Mouse (Mus musculus) embryonic facial prominence, embryonic 14.5 days (tissue): ENCODE measurements around the gene Slc2a8. TPM values are rescaled to one million over a fixed set of nuclear protein-coding genes. Genes with fewer than 3 reads are reported as not detected.

Source experiments
- ATAC-seq: fragments of 200-750 bp; cut with Nextera tagmentation; 2 replicates; pipeline ENCODE4 v1.8.0; 2017; ENCODE audit warnings: low read depth, moderate number of reproducible peaks, moderate TSS enrichment
- DNase-seq: peaks from one replicate; pipeline ENCODE4 v3.0.0-alpha.2; 2015; ENCODE audit warnings: low spot score
- H3K27ac ChIP-seq: fragments of 300-500 bp; sonication (generic); replicated peaks from 2 replicates; pipeline ENCODE4 v1.5.1; 2014; ENCODE audit warnings: low read depth, mild to moderate bottlenecking, low read length, moderate library complexity
- H3K27me3 ChIP-seq: fragments of 300-500 bp; sonication (generic); replicated peaks from 2 replicates; pipeline ENCODE4 v1.6.1; 2014; ENCODE audit warnings: low read length; ENCODE audit not compliant: control insufficient read depth, insufficient read depth
- H3K36me3 ChIP-seq: fragments of 300-500 bp; sonication (generic); 2 replicates; pipeline ENCODE4 v1.6.1; 2014; ENCODE audit warnings: low read length, mixed read lengths; ENCODE audit not compliant: control insufficient read depth, insufficient read depth
- H3K4me1 ChIP-seq: fragments of 300-500 bp; sonication (generic); 2 replicates; pipeline ENCODE4 v1.6.1; 2014; ENCODE audit warnings: antibody characterized with exemption, low read length; ENCODE audit not compliant: control insufficient read depth, insufficient read depth
- H3K4me2 ChIP-seq: fragments of 300-500 bp; sonication (generic); 2 replicates; pipeline ENCODE4 v1.6.1; 2014; ENCODE audit warnings: low read depth, mild to moderate bottlenecking, low read length, moderate library complexity, mixed read lengths
- H3K4me3 ChIP-seq: fragments of 300-500 bp; sonication (generic); 2 replicates; pipeline ENCODE4 v1.5.1; 2014; ENCODE audit warnings: low read depth, mild to moderate bottlenecking, low read length
- H3K9ac ChIP-seq: fragments of 300-500 bp; sonication (generic); 2 replicates; pipeline ENCODE4 v1.6.1; 2014; ENCODE audit warnings: low read depth, mild to moderate bottlenecking, low read length, moderate library complexity, mixed read lengths
- H3K9me3 ChIP-seq: fragments of 300-500 bp; sonication (generic); 2 replicates; pipeline ENCODE4 v1.6.1; 2016; ENCODE audit warnings: low read length; ENCODE audit not compliant: control insufficient read depth
- WGBS: fragments of 180-500 bp; shearing (Covaris S2); extraction: QIAGEN DNeasy Blood & Tissue Kit; methylation state at CpG from one replicate; pipeline ENCODE4 v1.1.7; 2014; 5-methylcytosine and 5-hydroxymethylcytosine counted together
- polyA plus RNA-seq: library from polyadenylated mRNA; unstranded; fragments of >200 nt; fragmentation: Nextera tagmentation; extraction: Ambion mirVana; gene quantifications from 2 replicates; pipeline ENCODE4 v1.2.1, GENCODE M21; 2014

The Slc2a8 gene
- polyA plus RNA-seq, 1 experiment from 2014 or later = 12.2 TPM

DNA sequence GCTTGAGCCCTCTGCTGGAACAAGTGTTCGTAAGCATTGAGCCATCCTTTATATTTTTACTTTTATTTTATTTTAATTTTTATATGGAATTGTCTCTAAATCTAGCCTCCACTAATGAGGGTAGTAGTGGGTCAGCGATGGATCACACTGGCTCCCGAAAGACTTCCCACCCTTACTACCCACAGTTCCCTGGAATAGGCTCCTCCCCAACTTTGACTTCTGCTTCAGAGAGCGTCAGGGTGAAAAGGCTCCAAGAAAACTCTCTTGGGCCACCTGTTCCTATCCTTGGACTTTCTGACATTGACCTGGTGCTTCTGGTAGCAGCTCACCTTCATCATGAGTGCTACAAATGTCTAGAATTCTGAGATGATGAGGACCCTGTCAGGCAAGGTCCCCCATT, 817 bp upstream of the Slc2a8 start:
- Histone ChIP-seq H3K36me3 (no peaks in the 10 kb centered on the region), H3K4me1 (peaks cover 11% of the 10 kb centered on the region), H3K9ac (peak overlapping the region; percentile 79; the same call in 1 of the 2 replicates), H3K4me3 (peak overlapping the region; percentile 73), H3K4me2 (peak overlapping the region; percentile 98), H3K27me3 (no peaks in the 10 kb centered on the region), H3K27ac (no peak overlapping the region), H3K9me3 (no peaks in the 10 kb centered on the region)
- 6% methylated on average over 4 of the region's 4 CpGs for WGBS
- no peak for ATAC-seq
- no peak for DNase-seq

DNA sequence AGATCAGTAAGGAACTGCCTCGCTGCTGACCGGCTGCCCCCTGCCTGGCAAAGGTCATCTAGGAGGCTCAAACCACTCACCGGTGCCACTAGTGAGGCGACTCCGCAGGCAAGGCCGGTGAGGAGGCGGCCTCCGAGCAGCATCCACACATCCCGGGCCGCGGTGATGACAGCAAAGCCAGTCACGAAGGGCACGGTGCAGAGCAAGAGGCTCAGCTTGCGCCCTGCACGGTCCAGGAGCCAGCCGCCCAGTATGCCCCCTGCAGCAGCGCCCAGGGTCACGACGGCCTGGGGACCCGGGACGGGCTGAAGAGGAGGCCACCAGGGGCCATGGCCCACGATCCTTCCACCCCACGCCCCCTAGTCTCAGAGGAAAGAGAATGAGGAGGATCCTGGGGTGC, 602 bp downstream of the Slc2a8 start:
- no peak for DNase-seq
- 0% methylated on average over 14 of the region's 23 CpGs for WGBS
- Histone ChIP-seq H3K27me3 (no peaks in the 10 kb centered on the region), H3K4me1 (peaks cover 11% of the 10 kb centered on the region), H3K4me2 (peak overlapping the region; percentile 98), H3K27ac (no peak overlapping the region), H3K9ac (peak overlapping the region; percentile 79), H3K9me3 (no peaks in the 10 kb centered on the region), H3K36me3 (no peaks in the 10 kb centered on the region), H3K4me3 (peak overlapping the region; percentile 73)
- ATAC-seq = peak; percentile 23

DNA sequence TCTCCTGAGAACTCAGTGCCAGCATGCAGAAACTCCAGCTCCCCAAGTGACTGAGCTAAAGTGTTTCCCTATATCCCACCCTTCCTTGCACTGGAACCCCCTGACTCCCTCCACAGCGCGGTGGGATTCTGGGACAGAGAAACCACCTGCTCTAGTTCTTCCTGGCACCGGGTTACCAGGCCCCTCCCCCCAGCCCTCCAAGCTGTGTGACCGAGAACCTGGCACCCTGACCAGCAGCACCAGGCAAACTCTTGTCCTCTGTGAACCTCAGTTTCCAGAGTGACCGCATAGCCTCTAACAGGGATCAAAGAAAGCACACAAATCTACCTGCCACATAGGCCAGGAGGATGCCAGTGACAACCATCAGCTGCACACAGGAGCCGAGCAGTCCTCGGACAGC, 2.2 kb downstream of the Slc2a8 start:
- no peak overlapping the region for H3K4me3 ChIP-seq
- H3K9me3 ChIP-seq = no peaks in the 10 kb centered on the region
- H3K9ac ChIP-seq = no peak overlapping the region
- no peak overlapping the region for H3K27ac ChIP-seq
- no peak overlapping the region for H3K4me2 ChIP-seq
- ATAC-seq (no peak), DNase-seq (no peak)
- H3K36me3 ChIP-seq = peaks cover 10% of the 10 kb centered on the region; the same call in 1 of the 2 replicates
- no peaks in the 10 kb centered on the region for H3K27me3 ChIP-seq
- H3K4me1 ChIP-seq = peaks cover 11% of the 10 kb centered on the region
- WGBS = 89% methylated on average over 7 of the region's 7 CpGs

- H3K27me3 ChIP-seq = no peaks in the 10 kb centered on the region
- H3K27ac ChIP-seq = no peak overlapping the region
- 75% methylated on average over 3 of the region's 3 CpGs for WGBS
- ATAC-seq = no peak
- DNase-seq = no peak
- H3K4me1 ChIP-seq = peaks cover 11% of the 10 kb centered on the region
- H3K9me3 ChIP-seq = no peaks in the 10 kb centered on the region
- no peak overlapping the region for H3K4me2 ChIP-seq
- H3K9ac ChIP-seq = no peak overlapping the region
- peaks cover 19% of the 10 kb centered on the region; the same call in 1 of the 2 replicates for H3K36me3 ChIP-seq
- no peak overlapping the region for H3K4me3 ChIP-seq
These were observed 3.2 kb downstream of the Slc2a8 start for GRCm38 (mm10) chr2:32978675-32979074.

GRCm38 (mm10) chr2:32977114-32977513, 4.8 kb downstream of the Slc2a8 start:
- Histone ChIP-seq H3K9me3 (no peaks in the 10 kb centered on the region), H3K27me3 (no peaks in the 10 kb centered on the region), H3K4me2 (no peak overlapping the region), H3K4me3 (no peak overlapping the region), H3K9ac (no peak overlapping the region), H3K27ac (no peak overlapping the region), H3K36me3 (peaks cover 31% of the 10 kb centered on the region; the same call in 1 of the 2 replicates), H3K4me1 (peaks cover 8% of the 10 kb centered on the region)
- ATAC-seq = no peak
- WGBS = 71% methylated on average over 5 of the region's 5 CpGs
- no peak for DNase-seq

DNA sequence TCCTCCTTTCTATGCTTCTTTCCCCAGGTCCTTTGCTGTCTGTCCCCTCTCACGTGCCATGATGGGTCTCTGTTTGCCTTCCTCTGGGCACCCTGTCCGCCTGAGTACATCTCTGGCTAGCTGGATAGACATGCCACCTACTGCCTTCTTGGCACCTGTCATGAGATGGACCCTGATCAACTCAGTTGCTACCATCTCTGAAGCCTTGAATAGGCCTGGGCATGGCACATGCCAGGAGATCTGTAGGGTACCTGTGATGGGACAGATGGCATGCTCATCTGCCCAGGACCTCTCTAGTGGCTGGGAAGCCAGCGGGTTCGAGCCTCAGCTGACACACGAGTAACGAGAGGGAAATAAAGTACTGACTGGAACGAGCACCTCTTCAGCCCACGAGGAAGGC, 7.7 kb downstream of the Slc2a8 start:
- no peak for DNase-seq
- no peak for ATAC-seq
- H3K4me1 ChIP-seq = no peaks in the 10 kb centered on the region
- H3K36me3 ChIP-seq = peaks cover 31% of the 10 kb centered on the region; the same call in 1 of the 2 replicates
- no peak overlapping the region for H3K27ac ChIP-seq
- WGBS = 89% methylated on average over 8 of the region's 8 CpGs
- H3K4me2 ChIP-seq = no peak overlapping the region
- H3K4me3 ChIP-seq = no peak overlapping the region
- H3K27me3 ChIP-seq = no peaks in the 10 kb centered on the region
- H3K9me3 ChIP-seq = no peaks in the 10 kb centered on the region
- no peak overlapping the region for H3K9ac ChIP-seq

DNA sequence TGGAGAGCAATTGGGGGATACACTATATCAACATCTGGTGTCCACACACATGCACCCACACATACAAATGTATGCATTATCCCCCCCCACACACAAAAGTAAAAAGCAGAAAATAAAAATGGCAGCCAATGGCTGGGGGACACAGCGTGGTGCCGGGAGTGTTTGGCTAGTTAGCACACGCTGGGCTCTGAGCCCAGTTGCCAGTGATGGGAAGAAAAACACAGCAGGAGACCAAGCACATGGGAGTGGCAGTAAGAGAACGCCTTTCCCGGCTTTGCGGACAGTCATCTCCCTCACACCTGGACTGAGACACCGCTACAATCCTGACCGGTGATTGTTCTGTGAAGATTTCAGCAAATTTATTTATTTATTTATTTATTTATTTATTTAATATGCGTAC, 10.6 kb downstream of the Slc2a8 start:
- DNase-seq = no peak
- ATAC-seq = no peak
- H3K27me3 ChIP-seq = no peaks in the 10 kb centered on the region
- no peak overlapping the region for H3K27ac ChIP-seq
- H3K36me3 ChIP-seq = peaks cover 31% of the 10 kb centered on the region; the same call in 1 of the 2 replicates
- H3K4me3 ChIP-seq = no peak overlapping the region
- peaks cover 9% of the 10 kb centered on the region for H3K4me1 ChIP-seq
- H3K9me3 ChIP-seq = no peaks in the 10 kb centered on the region
- no peak overlapping the region for H3K4me2 ChIP-seq
- 51% methylated on average over 9 of the region's 9 CpGs for WGBS
- H3K9ac ChIP-seq = no peak overlapping the region

- no peak for DNase-seq
- no peaks in the 10 kb centered on the region for H3K9me3 ChIP-seq
- no peak overlapping the region for H3K27ac ChIP-seq
- WGBS = 90% methylated on average over 8 of the region's 8 CpGs
- H3K27me3 ChIP-seq = no peaks in the 10 kb centered on the region
- no peak for ATAC-seq
- H3K4me2 ChIP-seq = no peak overlapping the region
- no peak overlapping the region for H3K9ac ChIP-seq
- H3K4me3 ChIP-seq = no peak overlapping the region
- peaks cover 10% of the 10 kb centered on the region for H3K4me1 ChIP-seq
- H3K36me3 ChIP-seq = peaks cover 25% of the 10 kb centered on the region
These were observed 12.6 kb downstream of the Slc2a8 start for GRCm38 (mm10) chr2:32969326-32969725.

- Histone ChIP-seq H3K9ac (peak overlapping the region; percentile 84; the same call in 1 of the 2 replicates), H3K4me1 (peaks cover 18% of the 10 kb centered on the region), H3K27me3 (no peaks in the 10 kb centered on the region), H3K36me3 (peaks cover 26% of the 10 kb centered on the region), H3K4me3 (no peak overlapping the region), H3K27ac (0 out of 2 replicates have a peak overlapping the region, but pooled peaks have one; percentile 98), H3K4me2 (peak overlapping the region; percentile 93), H3K9me3 (no peaks in the 10 kb centered on the region)
- no peak for ATAC-seq
- no peak for DNase-seq
- WGBS = 90% methylated on average over 9 of the region's 9 CpGs
These were observed 13.8 kb downstream of the Slc2a8 start for GRCm38 (mm10) chr2:32968024-32968614.
